13 mouse cellular contexts compared by ENCODE assay signal in genomic region chr2:174561828-174562429, GRCm38 (mm10).
DNase-seq lines count a peak whose midpoint lies in the region; ATAC-seq and TF ChIP-seq lines count a peak whose summit lies in the region.
"Had no signal": no experiment of that assay in that cellular context is flagged by ENCODE, and none has a peak within 500 bp of the region (broad histone marks: within the 10 kb centered on the region; RNA-seq: fewer than 3 reads in every experiment).

No protein-coding gene starts in this region.

- no peaks in the 10 kb centered on the region for H3K9me3 ChIP-seq in hindbrain, postnatal 0 days (ENCODE audit: low read length)
- H3K9me3 ChIP-seq in hindbrain, embryonic 13.5 days = no peaks in the 10 kb centered on the region
- H3K9me3 ChIP-seq in neural tube, embryonic 14.5 days (ENCODE audit: control insufficient read depth, low read length) = no peaks in the 10 kb centered on the region
- H3K9me3 ChIP-seq in neural tube, embryonic 15.5 days (replicated peaks) = no peaks in the 10 kb centered on the region
- H3K9me3 ChIP-seq in embryonic facial prominence, embryonic 14.5 days (ENCODE audit: control insufficient read depth, low read length) = no peaks in the 10 kb centered on the region
- H3K9me3 ChIP-seq in forebrain, embryonic 12.5 days = no peaks in the 10 kb centered on the region
- H3K9me3 ChIP-seq: forebrain, embryonic 10.5 days; liver, embryonic 15.5 days; neural tube, embryonic 12.5 days had no signal

- peak; percentile 42 for DNase-seq in hindbrain, postnatal 0 days (ENCODE audit: low spot score)
- DNase-seq in embryonic facial prominence, embryonic 14.5 days (ENCODE audit: low spot score) = peak; percentile 82
- DNase-seq in retina, postnatal 7 days (ENCODE audit: low read depth, low spot score) = peak; percentile 31
- DNase-seq: cerebellum, adult 11 months; layer of hippocampus, postnatal 36 days; spleen, adult 18-20 months had no signal

- H3K4me1 ChIP-seq in hindbrain, postnatal 0 days (ENCODE audit: insufficient read depth, low read length) = peaks cover 13% of the 10 kb centered on the region; the same call in 1 of the 2 replicates
- H3K4me1 ChIP-seq in hindbrain, embryonic 13.5 days (replicated peaks) = peaks cover 19% of the 10 kb centered on the region; the same call in 1 of the 2 replicates
- no peaks in the 10 kb centered on the region for H3K4me1 ChIP-seq in neural tube, embryonic 14.5 days (ENCODE audit: control insufficient read depth, insufficient read depth, low read length)
- H3K4me1 ChIP-seq in neural tube, embryonic 15.5 days = peaks cover 17% of the 10 kb centered on the region
- H3K4me1 ChIP-seq in embryonic facial prominence, embryonic 14.5 days (ENCODE audit: control insufficient read depth, insufficient read depth, low read length) = no peaks in the 10 kb centered on the region
- peaks cover 18% of the 10 kb centered on the region for H3K4me1 ChIP-seq in forebrain, embryonic 12.5 days
- H3K4me1 ChIP-seq: liver, embryonic 15.5 days had no signal

- no peak overlapping the region for H3K4me3 ChIP-seq in hindbrain, postnatal 0 days (ENCODE audit: low read length)
- no peak overlapping the region for H3K4me3 ChIP-seq in hindbrain, embryonic 13.5 days
- no peak overlapping the region for H3K4me3 ChIP-seq in neural tube, embryonic 14.5 days (ENCODE audit: low read depth, low read length)
- H3K4me3 ChIP-seq in neural tube, embryonic 15.5 days (replicated peaks) = no peak overlapping the region
- H3K4me3 ChIP-seq in embryonic facial prominence, embryonic 14.5 days (ENCODE audit: low read depth, low read length) = no peak overlapping the region
- no peak overlapping the region for H3K4me3 ChIP-seq in forebrain, embryonic 12.5 days (replicated peaks)
- H3K4me3 ChIP-seq: forebrain, embryonic 10.5 days; liver, embryonic 15.5 days; neural tube, embryonic 12.5 days had no signal

- H3K27ac ChIP-seq in hindbrain, postnatal 0 days = no peak overlapping the region
- H3K27ac ChIP-seq in hindbrain, embryonic 13.5 days = no peak overlapping the region
- H3K27ac ChIP-seq in neural tube, embryonic 14.5 days (ENCODE audit: low read depth, low read length) = no peak overlapping the region
- no peak overlapping the region for H3K27ac ChIP-seq in neural tube, embryonic 15.5 days (replicated peaks)
- no peak overlapping the region for H3K27ac ChIP-seq in embryonic facial prominence, embryonic 14.5 days (replicated peaks; ENCODE audit: low read depth, low read length)
- H3K27ac ChIP-seq in forebrain, embryonic 12.5 days = no peak overlapping the region
- H3K27ac ChIP-seq: forebrain, embryonic 10.5 days; liver, embryonic 15.5 days; neural tube, embryonic 12.5 days had no signal

- TF ChIP-seq CTCF in hindbrain, postnatal 0 days (IDR thresholded peaks at IDR 0.05; ENCODE audit: low read depth) = no peak

- no peaks in the 10 kb centered on the region for H3K36me3 ChIP-seq in hindbrain, postnatal 0 days (ENCODE audit: insufficient read depth, low read length)
- H3K36me3 ChIP-seq in hindbrain, embryonic 13.5 days = no peaks in the 10 kb centered on the region
- no peaks in the 10 kb centered on the region for H3K36me3 ChIP-seq in neural tube, embryonic 14.5 days (ENCODE audit: control insufficient read depth, insufficient read depth, low read length)
- no peaks in the 10 kb centered on the region for H3K36me3 ChIP-seq in neural tube, embryonic 15.5 days
- no peaks in the 10 kb centered on the region for H3K36me3 ChIP-seq in embryonic facial prominence, embryonic 14.5 days (ENCODE audit: control insufficient read depth, insufficient read depth, low read length)
- no peaks in the 10 kb centered on the region for H3K36me3 ChIP-seq in forebrain, embryonic 12.5 days (replicated peaks)
- H3K36me3 ChIP-seq: forebrain, embryonic 10.5 days; liver, embryonic 15.5 days; neural tube, embryonic 12.5 days had no signal

- no peaks in the 10 kb centered on the region for H3K27me3 ChIP-seq in hindbrain, postnatal 0 days (ENCODE audit: insufficient read depth, low read length)
- H3K27me3 ChIP-seq in hindbrain, embryonic 13.5 days = no peaks in the 10 kb centered on the region
- no peaks in the 10 kb centered on the region for H3K27me3 ChIP-seq in neural tube, embryonic 14.5 days (ENCODE audit: control insufficient read depth, insufficient read depth, low read length)
- no peaks in the 10 kb centered on the region for H3K27me3 ChIP-seq in neural tube, embryonic 15.5 days (replicated peaks)
- no peaks in the 10 kb centered on the region for H3K27me3 ChIP-seq in embryonic facial prominence, embryonic 14.5 days (replicated peaks; ENCODE audit: control insufficient read depth, insufficient read depth, low read length)
- H3K27me3 ChIP-seq in forebrain, embryonic 12.5 days = no peaks in the 10 kb centered on the region
- H3K27me3 ChIP-seq: liver, embryonic 15.5 days; neural tube, embryonic 12.5 days had no signal

- H3K4me2 ChIP-seq in hindbrain, postnatal 0 days (ENCODE audit: low read depth, low read length) = no peak overlapping the region
- no peak overlapping the region for H3K4me2 ChIP-seq in hindbrain, embryonic 13.5 days
- no peak overlapping the region for H3K4me2 ChIP-seq in neural tube, embryonic 14.5 days (ENCODE audit: low read depth, low read length)
- H3K4me2 ChIP-seq in neural tube, embryonic 15.5 days = no peak overlapping the region
- H3K4me2 ChIP-seq in embryonic facial prominence, embryonic 14.5 days (ENCODE audit: low read depth, low read length) = no peak overlapping the region
- no peak overlapping the region for H3K4me2 ChIP-seq in forebrain, embryonic 12.5 days
- H3K4me2 ChIP-seq: liver, embryonic 15.5 days; neural tube, embryonic 12.5 days had no signal

- H3K9ac ChIP-seq in hindbrain, postnatal 0 days (replicated peaks; ENCODE audit: low read length) = no peak overlapping the region
- no peak overlapping the region for H3K9ac ChIP-seq in hindbrain, embryonic 13.5 days
- H3K9ac ChIP-seq in neural tube, embryonic 14.5 days (replicated peaks; ENCODE audit: low read depth, low read length) = no peak overlapping the region
- no peak overlapping the region for H3K9ac ChIP-seq in neural tube, embryonic 15.5 days (replicated peaks)
- H3K9ac ChIP-seq in embryonic facial prominence, embryonic 14.5 days (ENCODE audit: low read depth, low read length) = no peak overlapping the region
- H3K9ac ChIP-seq in forebrain, embryonic 12.5 days = no peak overlapping the region
- H3K9ac ChIP-seq: liver, embryonic 15.5 days; neural tube, embryonic 12.5 days had no signal

- ATAC-seq in hindbrain, postnatal 0 days = no peak
- ATAC-seq in hindbrain, embryonic 13.5 days (ENCODE audit: low FRiP score) = no peak
- peak; percentile 36; the same call in 1 of the 2 replicates for ATAC-seq in neural tube, embryonic 14.5 days (ENCODE audit: low read depth)
- ATAC-seq in neural tube, embryonic 15.5 days (ENCODE audit: low FRiP score) = no peak
- peak; percentile 68; the same call in 1 of the 2 replicates for ATAC-seq in embryonic facial prominence, embryonic 14.5 days (ENCODE audit: low read depth)
- no peak for ATAC-seq in forebrain, embryonic 12.5 days (ENCODE audit: low FRiP score)

- WGBS in hindbrain, postnatal 0 days = 24% methylated on average over 7 of the region's 7 CpGs
- 29% methylated on average over 7 of the region's 7 CpGs for WGBS in hindbrain, embryonic 13.5 days
- 32% methylated on average over 7 of the region's 7 CpGs for WGBS in neural tube, embryonic 14.5 days
- 28% methylated on average over 7 of the region's 7 CpGs for WGBS in neural tube, embryonic 15.5 days
- 21% methylated on average over 7 of the region's 7 CpGs for WGBS in embryonic facial prominence, embryonic 14.5 days
- whole genome bisulfite sequencing in forebrain, embryonic 12.5 days = 44% methylated on average over 7 of the region's 7 CpGs

Comparison
In these comparisons a context has a peak if more than half of its experiments do, and no peak if none do; other contexts are left out.
1. ATAC-seq: peak in neural tube, embryonic 14.5 days (single experiment) and embryonic facial prominence, embryonic 14.5 days (single experiment); none in hindbrain, postnatal 0 days (single experiment), hindbrain, embryonic 13.5 days (single experiment), neural tube, embryonic 15.5 days (single experiment) and forebrain, embryonic 12.5 days (single experiment).
2. DNase-seq: peak in every context shown above with its lines; median percentile 82 in embryonic facial prominence, embryonic 14.5 days; 42 in hindbrain, postnatal 0 days; 31 in retina, postnatal 7 days.